Mouse (Mus musculus) stomach, postnatal 0 days (tissue): ENCODE results near the gene Sirt1.

Experiments
- CTCF ChIP-seq: IDR thresholded peaks from 2 replicates; pipeline ENCODE4 v1.5.1; 2016; ENCODE audit warnings: antibody characterized with exemption, low read depth, mild to moderate bottlenecking, moderate library complexity
- EP300 ChIP-seq: optimal IDR thresholded peaks from 2 replicates; pipeline ENCODE3; 2016; ENCODE audit warnings: antibody characterized with exemption

DNA sequence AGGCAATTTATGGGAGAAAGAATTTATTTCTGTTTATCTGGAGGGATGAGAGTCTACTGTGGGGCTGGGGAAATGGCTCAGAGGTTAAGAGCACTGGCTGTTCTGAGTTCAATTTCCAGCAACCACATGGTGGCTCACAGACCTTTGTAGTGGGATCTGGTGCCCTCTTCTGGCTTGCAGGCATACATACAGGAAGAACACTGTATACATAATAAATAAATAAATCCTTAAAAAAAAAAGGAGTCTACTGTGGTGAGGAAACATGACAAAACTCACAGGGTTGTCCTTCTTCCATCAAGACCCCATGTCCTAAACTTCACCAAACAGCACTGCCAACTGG is 42.9 kb upstream of the Sirt1 start:
- TF ChIP-seq CTCF (peak; percentile 63), EP300 (no peak)
